Mouse (Mus musculus): ENCODE data around the gene Slc13a5.

The Slc13a5 gene

GRCm38 (mm10) chr11:72206341-72207203 is 60.5 kb downstream of the Slc13a5 start, which contains the start of gene Gm43951:
TSS of gene Gm43951 (minus strand) at chr11:72206840.
- peak; percentile 25 for DNase-seq (ENCODE audit: low read depth, low spot score)

GRCm38 (mm10) chr11:72205256-72205655 is 61.8 kb downstream of the Slc13a5 start:
- DNase-seq (ENCODE audit: low read depth, low spot score): peak; percentile 16

GRCm38 (mm10) chr11:72203440-72203839 is 63.6 kb downstream of the Slc13a5 start:
- DNase-seq (ENCODE audit: low read depth, low spot score): no peak

- DNase-seq (ENCODE audit: low read depth, low spot score): peak; percentile 28
These were observed 70.5 kb downstream of the Slc13a5 start for GRCm38 (mm10) chr11:72196506-72196905.

- DNase-seq (ENCODE audit: low read depth, low spot score): no peak
These were observed 72.8 kb downstream of the Slc13a5 start for GRCm38 (mm10) chr11:72194259-72194658.

Data from R1 (cell line).